Mouse (Mus musculus) cerebellum, adult 11-12 months (tissue): Measurements from ENCODE around the gene Gm20388.
"Not testable (repeated sequence)": the region's sequence is repeated elsewhere in the genome, so short reads cannot be mapped to it uniquely, and the experiment has no call there.

Source experiments
- DNase-seq: peaks from one replicate; pipeline ENCODE4 v3.0.0; 2022

Gene Gm20388

DNA sequence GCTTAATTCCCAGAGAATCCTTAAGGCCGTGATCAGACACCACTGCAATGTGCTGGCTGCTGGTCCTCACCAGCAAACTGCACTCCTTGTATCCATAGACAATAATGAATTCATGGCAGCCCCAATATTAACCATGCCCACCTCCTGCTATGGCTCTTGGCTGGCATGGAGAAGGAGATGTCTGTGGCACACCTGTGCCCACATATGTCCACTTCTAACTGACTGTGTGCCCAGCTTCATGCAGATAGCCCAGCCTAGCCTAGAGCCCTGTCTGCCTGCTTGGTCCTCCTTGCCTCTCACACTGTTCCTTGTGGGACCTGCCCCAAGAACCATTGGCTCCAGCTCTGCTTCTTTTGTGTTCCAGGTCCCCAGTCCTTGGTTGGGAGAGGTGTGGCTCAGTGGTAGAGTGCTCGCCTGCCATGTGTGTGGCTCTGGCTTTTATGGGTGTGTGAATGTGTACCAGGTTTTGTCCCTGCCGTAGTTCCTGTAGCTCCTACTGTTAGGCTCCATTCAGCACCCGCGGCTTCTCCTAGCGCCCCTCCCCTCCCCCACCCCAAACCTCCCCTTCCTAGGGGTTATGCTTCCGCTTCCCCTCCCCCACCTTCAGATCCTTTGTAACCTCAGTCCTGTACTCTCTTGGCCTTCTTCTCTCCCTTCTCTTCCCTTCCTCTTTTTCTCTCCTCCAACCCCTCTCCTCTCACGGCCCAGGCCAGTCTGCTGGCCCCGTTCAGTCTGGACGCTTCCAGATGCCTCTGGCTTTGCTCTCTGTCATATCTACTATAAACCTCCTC is 2646.8 kb downstream of the Gm20388 start:
- peak; percentile 61 for DNase-seq

DNA sequence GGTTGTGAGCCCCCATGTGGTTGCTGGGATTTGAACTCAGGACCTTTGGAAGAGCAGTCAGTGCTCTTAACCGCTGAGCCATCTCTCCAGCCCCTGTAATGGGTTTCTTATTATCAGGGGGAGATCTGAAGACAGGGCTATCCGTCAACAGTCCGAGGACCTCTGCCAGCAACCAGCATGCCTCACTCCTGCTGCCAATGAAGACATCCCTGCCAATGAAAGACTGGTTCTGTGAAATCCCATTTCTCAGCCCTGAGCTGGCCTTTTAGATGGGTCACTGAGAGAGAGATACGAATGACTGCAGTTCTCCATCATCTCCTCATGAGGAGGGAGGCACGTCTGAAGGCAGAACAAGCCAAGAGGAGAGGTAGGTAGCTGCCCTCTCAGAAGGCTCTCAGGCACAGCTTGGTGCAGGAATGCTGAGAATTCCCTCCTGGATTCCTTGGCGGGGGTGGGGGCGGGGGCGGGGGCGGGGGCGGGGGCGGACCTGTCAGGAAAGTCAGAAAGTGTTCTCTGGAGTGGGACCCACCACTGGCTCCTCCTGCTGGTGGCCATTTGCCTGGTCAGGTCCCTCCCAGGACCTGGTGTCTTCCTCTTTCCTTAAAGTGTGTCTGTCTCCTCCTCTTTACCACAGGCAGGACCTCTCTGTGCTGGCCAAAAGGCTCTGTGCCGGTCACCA is 2648.2 kb downstream of the Gm20388 start:
- DNase-seq: no peak

DNA sequence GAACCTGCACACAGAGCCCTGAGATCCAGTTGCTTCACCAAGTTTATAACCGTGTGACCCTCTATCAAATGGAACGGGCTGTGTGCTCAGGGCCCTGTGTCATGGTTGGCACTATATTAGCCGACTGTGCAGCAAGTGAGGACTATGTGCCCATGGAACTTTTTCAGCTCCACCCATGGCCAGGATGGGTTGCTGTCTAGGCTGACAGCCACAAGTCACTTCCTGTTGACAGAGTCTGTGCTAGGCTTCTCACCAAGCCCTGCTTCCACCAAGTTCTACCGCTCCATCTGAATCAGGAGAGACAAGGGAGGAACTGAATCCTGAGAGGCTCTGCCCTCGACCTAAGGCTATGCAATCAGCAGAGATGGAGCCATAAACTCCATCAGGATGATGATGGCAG is 2650.6 kb downstream of the Gm20388 start:
- no peak for DNase-seq

DNA sequence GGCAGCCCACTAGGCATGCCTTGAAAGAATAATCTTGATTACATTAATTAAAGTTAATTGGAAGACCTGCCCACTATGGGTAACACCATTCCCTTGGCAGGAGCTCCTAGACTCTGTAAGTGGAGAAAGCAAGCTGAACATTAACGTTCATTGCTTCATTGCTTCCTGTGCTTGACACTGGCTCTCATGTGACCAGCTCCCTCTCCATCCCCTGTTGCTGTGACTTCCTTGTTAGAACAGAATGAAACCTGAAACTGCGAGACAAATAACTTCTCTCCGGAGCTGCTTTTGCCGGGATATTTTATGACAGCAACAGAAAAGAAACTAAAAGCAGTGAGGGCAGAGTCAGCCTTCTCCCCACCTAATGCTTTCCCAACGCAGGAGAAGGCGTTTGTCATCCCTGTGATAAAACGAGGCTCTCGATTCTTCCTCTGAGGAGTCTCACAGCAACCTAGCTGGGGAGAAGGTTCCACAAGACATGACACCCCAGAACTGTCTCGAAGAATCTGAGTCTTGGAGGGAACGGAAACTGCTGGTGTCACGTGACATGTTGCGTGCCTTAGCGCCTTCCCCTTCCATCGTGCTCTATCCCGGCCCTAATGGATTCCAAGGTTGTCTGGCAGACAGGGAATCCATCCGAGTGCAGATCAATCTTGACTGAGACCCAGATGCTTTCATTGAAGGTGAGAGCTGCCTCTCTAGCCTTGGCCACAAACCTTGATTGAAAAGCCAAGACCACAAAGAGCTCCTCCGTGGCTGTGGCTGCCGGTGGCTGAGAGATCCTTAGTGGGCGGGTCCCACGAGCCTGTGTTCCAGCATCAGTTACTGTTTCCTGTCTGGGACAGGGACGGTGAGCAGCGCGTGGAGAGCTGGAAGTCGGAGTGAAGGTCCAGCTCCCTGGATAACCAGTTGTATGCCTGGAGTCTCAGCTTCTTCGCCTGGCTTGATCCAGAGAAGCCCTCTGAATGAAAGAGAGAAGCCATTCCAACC is 2654.0 kb downstream of the Gm20388 start:
- no peak for DNase-seq

DNA sequence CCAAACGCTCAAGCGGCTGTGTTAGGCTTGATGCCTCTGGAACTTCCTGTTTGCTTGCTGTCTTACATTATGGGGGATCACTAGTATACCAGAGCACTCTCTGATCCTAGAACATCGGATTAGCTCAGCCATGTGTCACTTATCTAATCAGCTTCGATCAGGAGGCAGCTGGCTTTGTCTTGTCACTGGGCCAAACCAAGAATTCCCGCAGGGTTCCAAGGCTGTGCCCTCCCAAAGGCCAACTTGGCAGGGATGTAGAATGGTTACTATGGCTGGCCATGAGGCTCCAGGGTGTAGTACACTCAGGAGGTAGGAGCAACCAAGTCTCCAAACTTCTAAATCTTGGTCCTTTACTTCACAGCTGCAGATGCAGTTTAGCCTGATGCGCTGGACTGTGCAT is 2656.1 kb downstream of the Gm20388 start:
- DNase-seq: peak; percentile 66

DNA sequence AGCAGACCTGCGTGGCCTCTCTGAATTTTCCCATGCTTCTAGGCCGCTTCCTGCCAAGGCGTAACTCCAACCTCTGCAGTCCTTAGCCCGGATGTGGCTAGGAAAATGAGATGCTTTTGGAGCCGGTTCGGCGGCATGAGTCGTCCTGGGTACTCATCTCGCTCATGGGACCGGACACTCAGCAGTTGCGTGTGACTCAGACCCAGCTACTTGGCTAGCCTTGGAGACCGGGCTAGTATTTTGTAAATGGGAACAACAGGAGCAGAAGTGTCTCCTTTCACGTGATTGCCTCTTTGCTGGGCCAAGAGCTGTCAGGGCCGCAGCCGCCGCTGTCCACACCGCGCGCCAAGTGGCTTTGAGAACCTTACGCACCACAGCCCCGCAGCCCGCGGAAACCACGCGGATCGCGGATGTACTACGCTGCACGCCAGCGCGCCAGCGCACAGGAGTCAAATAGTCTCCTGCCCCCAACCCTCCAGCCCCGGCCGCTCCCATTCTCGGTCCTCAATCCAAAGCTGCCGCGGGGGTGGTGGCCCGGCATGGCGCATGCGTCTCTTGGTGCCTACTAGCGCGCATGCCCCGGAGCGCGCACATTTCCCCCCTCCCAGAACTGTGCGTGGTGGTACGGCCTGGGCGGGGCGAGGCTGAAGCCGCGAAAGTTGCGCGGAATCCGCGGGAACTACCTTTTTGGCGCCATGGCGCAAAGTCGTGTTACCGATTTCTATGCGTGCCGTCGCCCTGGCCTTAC is 2656.9 kb downstream of the Gm20388 start, which contains the start of gene Cdt1:
Gene Cdt1 (plus strand): TSS at position 655 of the 748 bp plus-strand sequence.
- peak; percentile 96 for DNase-seq

DNA sequence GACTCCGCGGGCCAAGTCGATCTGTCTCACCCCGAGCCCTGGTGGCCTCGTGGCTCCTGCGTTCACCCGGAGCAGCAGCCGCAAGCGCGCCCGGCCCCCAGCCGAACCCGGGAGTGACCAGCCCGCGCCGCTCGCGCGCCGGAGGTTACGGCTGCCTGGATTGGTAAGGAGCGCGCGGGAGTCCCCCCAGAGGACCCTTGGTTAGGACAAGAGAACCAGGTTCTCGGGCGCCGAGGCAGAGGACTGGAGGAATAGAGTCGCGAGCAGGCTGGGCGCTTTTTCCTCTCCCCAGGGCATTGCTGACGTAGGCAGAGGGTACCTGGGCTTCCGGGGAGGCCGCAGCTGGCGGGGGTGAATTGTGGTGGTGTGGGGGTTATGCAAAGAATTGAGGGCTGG is 2657.5 kb downstream of the Gm20388 start:
- no peak for DNase-seq

DNA sequence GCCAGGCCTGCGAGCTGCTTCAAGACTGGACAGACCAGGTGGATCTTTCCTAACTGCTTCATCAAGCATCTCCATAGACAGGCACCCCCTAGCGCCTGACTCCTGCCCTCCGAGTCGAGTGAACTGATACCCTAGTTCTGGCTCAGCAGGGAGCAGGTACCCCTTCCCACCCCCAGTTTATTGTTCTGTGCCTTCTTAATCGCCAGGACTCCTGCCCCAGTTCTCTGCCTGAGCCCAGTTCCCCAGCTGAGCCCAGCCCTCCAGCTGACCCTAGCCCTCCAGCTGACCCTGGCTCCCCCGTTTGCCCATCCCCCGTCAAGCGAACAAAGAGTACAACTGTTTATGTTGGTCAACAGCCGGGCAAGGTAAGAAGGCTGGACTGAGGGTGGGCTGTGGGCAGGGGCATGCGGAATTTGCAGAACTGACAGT is 2658.3 kb downstream of the Gm20388 start:
- DNase-seq: peak; percentile 68

DNA sequence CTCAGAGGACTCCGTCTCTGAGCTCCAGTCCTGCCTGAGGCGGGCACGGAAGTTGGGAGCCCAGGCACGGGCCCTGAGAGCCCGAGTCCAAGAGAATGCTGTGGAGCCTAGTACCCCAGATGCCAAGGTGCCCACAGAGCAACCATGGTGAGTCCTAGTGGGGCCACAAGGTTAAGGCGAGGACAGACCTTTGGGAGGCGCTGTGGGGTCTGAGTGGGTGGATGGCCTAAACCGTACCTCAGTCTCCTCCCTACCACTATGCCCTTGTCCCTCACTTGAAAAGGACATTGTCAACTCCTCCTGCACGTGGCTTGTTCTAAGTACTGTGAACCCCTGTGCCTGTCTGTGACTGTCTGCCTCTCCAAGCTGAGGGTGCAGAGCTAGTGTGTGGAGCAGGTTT is 2658.7 kb downstream of the Gm20388 start:
- no peak for DNase-seq

DNA sequence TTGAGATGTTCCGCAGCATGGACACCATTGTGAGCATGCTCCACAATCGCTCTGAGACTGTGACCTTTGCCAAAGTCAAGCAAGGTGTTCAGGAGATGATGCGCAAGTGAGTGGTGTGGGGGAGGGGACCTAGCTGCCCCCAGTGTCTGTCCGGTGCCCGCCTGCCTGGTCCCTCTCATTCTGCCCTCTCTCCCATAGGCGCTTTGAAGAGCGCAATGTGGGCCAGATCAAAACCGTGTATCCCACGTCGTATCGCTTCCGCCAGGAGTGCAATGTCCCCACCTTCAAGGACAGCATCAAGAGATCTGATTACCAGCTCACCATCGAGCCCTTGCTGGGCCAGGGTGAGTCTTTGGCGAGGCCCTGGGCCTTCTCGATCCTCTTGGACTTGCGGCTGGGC is 2659.4 kb downstream of the Gm20388 start:
- DNase-seq: peak; percentile 59

DNA sequence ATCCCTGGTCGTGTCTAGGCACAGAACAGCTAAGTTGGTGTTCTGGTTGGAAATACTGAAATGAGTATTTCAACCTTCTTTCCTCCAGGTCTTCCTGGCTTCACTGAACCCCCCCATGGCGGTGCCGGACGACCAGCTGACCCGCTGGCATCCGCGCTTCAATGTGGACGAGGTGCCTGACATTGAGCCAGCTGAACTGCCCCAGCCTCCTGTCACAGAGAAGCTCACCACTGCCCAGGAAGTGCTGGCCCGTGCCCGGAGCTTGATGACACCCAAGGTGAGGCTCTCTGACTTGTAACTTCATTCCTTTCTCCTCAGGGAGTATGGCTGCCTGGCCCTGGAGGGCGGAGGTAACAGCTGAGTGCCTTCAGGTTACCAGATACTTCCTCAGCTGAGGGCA is 2660.5 kb downstream of the Gm20388 start:
- DNase-seq: peak; percentile 84

DNA sequence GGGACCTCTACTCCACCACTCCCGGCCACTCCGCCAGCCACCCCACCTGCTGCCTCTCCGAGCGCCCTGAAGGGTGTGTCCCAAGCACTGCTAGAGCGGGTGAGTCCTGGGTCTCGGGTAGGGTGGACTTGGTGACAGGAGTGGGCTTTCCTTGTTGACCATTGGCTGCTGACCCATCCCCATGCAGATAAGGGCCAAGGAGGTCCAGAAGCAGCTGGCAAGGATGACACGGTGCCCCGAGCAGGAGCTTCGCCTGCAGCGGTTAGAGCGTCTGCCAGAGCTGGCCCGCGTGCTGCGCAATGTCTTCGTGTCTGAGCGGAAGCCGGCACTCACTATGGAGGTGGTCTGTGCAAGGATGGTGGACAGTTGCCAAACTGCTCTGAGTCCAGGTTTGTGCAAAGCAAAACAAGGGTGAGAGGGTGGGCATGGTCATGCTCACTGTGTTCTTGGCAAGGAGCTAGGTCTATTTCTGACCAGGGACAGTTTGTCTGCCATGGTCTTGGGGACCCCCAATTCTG is 2661.2 kb downstream of the Gm20388 start:
- DNase-seq: peak; percentile 57

DNA sequence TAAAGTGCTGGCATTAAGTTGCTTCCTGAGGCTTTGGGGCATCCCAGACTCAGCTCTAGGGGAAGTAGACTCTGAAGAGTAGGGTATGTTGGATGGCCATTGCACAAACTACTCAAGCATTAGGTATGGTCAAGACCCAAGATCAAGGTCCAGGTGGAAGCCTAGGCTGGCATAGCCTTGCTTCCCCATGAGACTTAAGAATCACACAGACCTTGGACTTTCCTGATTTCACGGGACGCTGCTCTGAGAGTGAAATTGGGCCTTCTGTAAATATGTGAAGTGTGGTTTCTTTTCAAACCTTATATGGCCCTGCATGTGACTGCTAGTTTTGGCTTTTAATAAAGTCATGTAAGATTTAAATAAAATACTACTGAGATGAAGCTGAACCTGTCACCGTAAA is 2662.1 kb downstream of the Gm20388 start:
- no peak for DNase-seq

DNA sequence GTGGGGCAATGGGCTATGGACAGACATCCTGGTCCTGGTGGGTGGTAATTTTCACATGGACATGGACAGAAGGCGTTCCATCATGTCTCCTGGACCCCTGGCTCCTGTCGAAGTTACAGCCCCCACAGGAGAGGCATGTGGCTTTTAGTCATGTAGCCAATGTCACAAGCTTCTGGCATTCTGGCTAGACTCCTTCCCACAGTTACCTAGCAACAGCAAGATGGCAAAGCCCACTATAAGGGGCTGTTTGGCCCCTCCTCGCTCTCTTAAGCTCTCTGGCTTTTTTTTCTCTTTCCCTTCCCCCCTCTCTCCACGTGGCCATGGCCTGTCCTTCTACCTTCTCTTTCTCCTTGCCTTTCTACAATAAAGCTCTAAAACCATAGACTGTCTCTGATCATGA is 2662.5 kb downstream of the Gm20388 start:
- not testable (repeated sequence) for DNase-seq

DNA sequence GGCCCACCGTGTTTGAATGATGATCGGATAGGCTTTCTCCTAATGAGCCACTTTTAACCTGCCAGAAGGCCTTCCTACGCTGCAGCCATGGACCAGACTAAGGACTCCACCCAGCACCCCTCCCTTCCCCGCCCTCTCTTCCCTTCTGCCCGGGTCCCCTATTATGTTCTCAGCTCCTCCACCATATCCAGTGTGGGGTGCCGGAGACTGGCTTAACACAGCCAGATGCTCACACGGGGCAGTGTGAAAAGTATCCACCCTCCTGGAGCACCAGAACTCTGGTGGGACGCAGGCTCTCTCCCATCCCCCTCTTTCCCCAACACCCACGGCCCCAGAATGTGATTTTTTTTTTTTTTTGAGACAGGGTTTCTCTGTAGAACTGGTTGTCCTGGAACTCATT is 2662.9 kb downstream of the Gm20388 start:
- DNase-seq: no peak

DNA sequence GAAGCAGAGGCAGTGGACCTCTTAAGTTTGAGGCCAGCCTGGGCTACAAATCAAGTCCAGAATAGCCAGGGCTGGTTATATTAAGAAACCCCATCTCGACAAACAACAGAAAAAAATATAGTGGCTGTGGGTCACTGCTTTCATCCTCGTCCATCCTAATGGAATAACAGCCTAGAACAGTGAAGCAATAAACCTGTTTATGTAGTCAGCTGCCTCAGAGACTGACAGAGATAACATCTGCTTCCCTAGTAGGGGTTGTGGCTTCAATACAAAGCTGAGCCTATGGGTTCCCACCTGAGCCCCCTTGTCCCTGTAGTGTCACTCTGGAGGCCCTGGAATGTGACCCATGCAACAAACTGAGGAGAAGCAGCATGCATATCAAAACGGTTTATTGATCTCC is 2663.6 kb downstream of the Gm20388 start:
- no peak for DNase-seq

DNA sequence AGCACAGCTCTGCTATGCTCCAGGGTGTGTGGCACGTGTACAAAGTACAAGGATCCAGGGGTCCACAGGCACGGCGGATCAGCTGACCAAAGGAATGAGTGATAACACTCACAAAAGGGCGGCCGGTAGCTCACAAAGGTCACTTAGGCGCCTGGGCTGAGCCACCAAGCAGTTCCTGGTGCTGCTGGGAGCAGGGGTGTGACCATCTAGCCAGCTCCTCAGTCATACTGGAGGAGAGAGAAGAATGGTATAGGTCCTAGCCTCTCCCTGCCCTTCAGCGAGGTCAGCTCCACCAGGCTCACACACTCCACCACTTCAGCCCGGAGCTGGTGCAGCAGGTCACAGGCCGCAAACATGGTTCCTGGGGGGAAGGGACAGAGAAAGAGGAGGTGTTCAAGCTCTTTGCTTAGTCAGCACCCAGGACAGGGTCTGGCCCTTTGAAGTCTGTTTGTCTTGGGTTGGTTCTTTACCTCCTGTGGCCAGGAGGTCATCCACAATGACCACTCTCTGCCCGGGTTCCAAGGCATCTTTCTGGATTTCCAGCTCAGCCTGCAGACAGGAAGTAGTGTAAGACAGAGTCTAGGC is 2664.1 kb downstream of the Gm20388 start:
- no peak for DNase-seq

DNA sequence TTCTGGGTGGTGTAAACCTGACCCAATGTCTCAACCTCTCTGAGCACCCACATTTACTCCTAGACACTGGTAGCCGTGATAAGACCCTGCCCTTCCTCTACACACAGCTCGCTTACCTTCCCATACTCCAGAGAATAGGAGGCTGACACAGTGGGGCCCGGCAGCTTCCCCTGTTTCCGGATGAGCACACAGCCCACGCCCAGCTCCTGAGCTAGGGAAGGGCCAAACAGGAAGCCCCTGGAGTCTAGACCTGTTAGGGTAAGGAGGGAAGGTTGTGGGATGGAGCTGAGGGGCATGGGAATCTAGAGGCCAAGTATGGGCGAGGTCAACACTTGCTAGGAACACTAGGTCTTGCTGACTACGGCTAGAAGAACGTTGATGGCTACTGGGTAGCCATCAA is 2664.6 kb downstream of the Gm20388 start:
- DNase-seq: no peak

DNA sequence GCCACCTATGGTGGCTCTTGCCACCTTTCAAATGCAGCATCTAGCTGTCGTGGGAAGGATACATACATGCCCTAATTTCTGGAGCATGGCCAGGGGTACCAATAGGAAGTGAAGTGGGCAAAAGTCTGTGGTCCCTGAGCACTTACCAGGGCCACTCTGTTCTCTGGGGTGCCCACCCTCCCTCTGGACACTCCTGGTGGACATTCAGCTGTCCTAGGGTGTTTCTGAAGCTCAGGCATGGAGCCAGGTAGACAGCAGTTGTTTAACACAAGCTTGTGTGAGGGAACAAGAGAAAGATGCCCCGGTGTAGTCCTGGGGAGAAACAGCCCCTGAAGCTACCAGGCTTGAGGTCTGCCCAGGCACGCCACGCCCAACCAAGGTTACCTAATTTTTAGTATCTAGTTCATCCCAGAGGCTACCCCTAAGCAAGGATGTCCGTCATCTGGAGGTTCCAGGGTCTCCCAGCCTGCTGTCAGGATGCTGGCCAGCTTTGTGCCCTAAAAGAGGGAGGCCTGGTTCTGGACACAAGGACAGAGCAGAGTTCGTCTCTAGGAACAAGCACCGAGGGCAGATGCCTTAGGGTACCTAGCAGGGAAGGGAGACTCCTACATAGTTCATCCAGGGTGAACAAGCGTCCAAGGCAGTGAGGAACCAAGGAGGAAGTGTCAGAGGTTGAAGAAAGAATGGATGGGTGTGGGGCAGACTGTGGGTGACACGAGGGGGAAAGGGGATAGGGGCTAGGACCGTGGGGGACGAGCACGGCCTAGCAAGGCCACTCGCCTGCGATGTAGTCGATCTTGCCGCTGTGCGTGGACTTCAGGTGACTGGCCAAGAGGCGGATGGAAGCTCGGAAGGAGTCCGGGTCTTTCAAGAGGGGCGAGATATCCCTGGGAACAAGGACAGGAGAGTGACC is 2665.3 kb downstream of the Gm20388 start:
- DNase-seq: peak; percentile 65

DNA sequence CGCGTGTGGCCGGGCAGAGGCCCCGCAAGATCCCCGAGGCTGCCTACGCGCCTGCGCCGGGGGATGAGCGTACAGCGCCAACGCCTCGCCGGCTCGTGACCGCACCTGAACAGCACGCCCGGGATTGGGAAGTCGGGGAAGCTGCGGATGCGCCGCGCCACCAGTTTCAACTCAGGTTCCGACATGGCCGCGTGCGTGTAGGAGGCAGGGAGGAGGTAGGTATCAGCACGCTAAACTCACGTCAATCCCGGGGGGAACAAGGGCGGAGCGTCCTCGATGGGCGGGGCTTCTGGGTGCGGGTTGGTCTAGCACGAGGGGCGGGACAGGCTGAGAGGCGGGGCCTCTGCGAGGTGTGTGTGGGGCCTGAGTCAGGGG is 2666.0 kb downstream of the Gm20388 start, which contains the start of gene Aprt:
Gene Aprt (minus strand): TSS at position 262 of the 375 bp plus-strand sequence.
- DNase-seq: peak; percentile 96

DNA sequence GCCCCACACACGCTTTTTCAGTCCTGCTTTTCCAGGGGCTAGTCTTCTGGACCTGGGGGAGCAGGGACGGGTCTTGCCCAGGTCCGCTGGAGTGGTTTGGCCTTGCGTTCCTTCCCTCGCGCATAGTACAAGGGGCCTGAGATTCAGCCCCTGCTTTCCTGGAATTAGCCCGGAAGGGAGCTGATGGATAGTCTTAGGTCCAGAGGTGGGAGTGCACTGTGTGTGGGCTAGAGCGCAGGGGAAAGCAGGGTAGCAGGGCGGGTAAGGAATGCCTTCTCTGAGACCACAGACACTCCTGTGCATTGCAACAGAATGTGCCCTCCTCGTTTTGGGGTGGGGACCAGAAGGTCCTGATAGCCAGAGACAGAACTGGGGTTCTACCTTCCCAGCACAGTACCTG is 2666.5 kb downstream of the Gm20388 start:
- no peak for DNase-seq
